Mouse (Mus musculus) gastrocnemius, postnatal 36 days (tissue): ENCODE measurements around the gene Nup210l. TPM values are rescaled to one million over a fixed set of nuclear protein-coding genes. Genes with fewer than 3 reads are reported as not detected.

ENCODE experiments used
- DNase-seq, 2 experiments: peaks; one replicate each; pipeline ENCODE4 v3.0.0; 2022
- intact Hi-C: fragments of 180-260 bp; cut with DNase I; formaldehyde crosslinking; loops from one replicate; pipeline ENCODE4 v1.15.1; 2025
- long read RNA-seq, 2 experiments: library from polyadenylated mRNA; stranded (forward); transcript quantifications; one replicate each; pipeline ENCODE4 v2.0.0; 2021
- total RNA-seq, 2 experiments: library from RNA; stranded (reverse); gene quantifications; 2 replicates each; pipeline ENCODE4 v1.2.3; 2021

Nup210l gene
- total RNA-seq = under 1 TPM in 1 of 2 experiments, not detected in 1; 0.05 TPM
- long read RNA-seq, experiment 1 = 0 reads
- long read RNA-seq, experiment 2, partial matches to known transcripts = 0 of 1 reads
- long read RNA-seq, experiment 2, other reads (novel, unspliced or antisense) = 1 of 1 reads

- DNase-seq = no peak
- intact Hi-C loops = no loop called here
These were observed at the start of gene Nup210l for GRCm38 (mm10) chr3:90103938-90104337. Gene Nup210l, plus strand, starts transcription at chr3:90104132.

- intact Hi-C loops = no loop called here
- no peak for DNase-seq
These were observed 42.4 kb upstream of the Nup210l start for GRCm38 (mm10) chr3:90061549-90061948.

GRCm38 (mm10) chr3:90062539-90062938 is 41.4 kb upstream of the Nup210l start:
- DNase-seq = no peak
- intact Hi-C loops = no loop called here

- no peak for DNase-seq
- intact Hi-C loops = no loop called here
These were observed 39.5 kb upstream of the Nup210l start for GRCm38 (mm10) chr3:90064383-90064782.

- DNase-seq = no peak
- intact Hi-C loops = no loop called here
These were observed 38.4 kb upstream of the Nup210l start for GRCm38 (mm10) chr3:90065553-90065952.

GRCm38 (mm10) chr3:90067851-90068250 is 36.1 kb upstream of the Nup210l start:
- DNase-seq = no peak
- intact Hi-C loops = no loop called here

GRCm38 (mm10) chr3:90069688-90070087 is 34.2 kb upstream of the Nup210l start:
- DNase-seq = no peak
- intact Hi-C loops = no loop called here

GRCm38 (mm10) chr3:90072294-90072693 is 31.6 kb upstream of the Nup210l start, which contains the start of gene Tpm3:
Gene Tpm3, plus strand, starts transcription at chr3:90072649.
- DNase-seq = no peak
- intact Hi-C loops = no loop called here

GRCm38 (mm10) chr3:90076921-90077716 is 26.8 kb upstream of the Nup210l start:
- DNase-seq = peak; percentile 47 to 64
- intact Hi-C loops = loop anchor here (2.0 to 5.0 kb wide), 2 partner anchors 80 to 124 kb away; partner anchors contain the start of gene Hax1

- intact Hi-C loops = loop anchor here (5.0 kb wide), 1 partner anchor 81 kb away; the partner anchor contains the start of gene Hax1
- no peak for DNase-seq
These were observed 25.7 kb upstream of the Nup210l start for GRCm38 (mm10) chr3:90078224-90078623.

GRCm38 (mm10) chr3:90079133-90079762 is 24.7 kb upstream of the Nup210l start:
- intact Hi-C loops = loop anchor here (5.0 kb wide), 1 partner anchor 82 kb away; the partner anchor contains the start of gene Hax1
- DNase-seq = peak; percentile 82 to 91

GRCm38 (mm10) chr3:90079763-90080497 is 24.0 kb upstream of the Nup210l start:
- DNase-seq = peak; percentile 33 to 55
- intact Hi-C loops = loop anchor here (5.0 kb wide), 1 partner anchor 83 kb away; the partner anchor contains the start of gene Hax1

GRCm38 (mm10) chr3:90080498-90080863 is 23.5 kb upstream of the Nup210l start:
- intact Hi-C loops = no loop called here
- DNase-seq = no peak

GRCm38 (mm10) chr3:90081365-90082240 is 22.3 kb upstream of the Nup210l start:
- intact Hi-C loops = no loop called here
- DNase-seq = no peak

GRCm38 (mm10) chr3:90083034-90083433 is 20.9 kb upstream of the Nup210l start:
- DNase-seq = no peak
- intact Hi-C loops = no loop called here

GRCm38 (mm10) chr3:90083698-90084324 is 20.1 kb upstream of the Nup210l start:
- intact Hi-C loops = no loop called here
- no peak for DNase-seq

GRCm38 (mm10) chr3:90084790-90085189 is 19.1 kb upstream of the Nup210l start:
- no peak for DNase-seq
- intact Hi-C loops = no loop called here

GRCm38 (mm10) chr3:90085281-90085680 is 18.7 kb upstream of the Nup210l start:
- DNase-seq = no peak
- intact Hi-C loops = no loop called here

- intact Hi-C loops = no loop called here
- no peak for DNase-seq
These were observed 17.9 kb upstream of the Nup210l start for GRCm38 (mm10) chr3:90086068-90086467.
